Mouse (Mus musculus): ENCODE measurements at regions not wholly inside any gene's neighbourhood (a gene's known extent, or its start where the extent isn't known, plus 50 kb on each side); places are given as distances from the start of the nearest gene placed in this dataset.

DNA sequence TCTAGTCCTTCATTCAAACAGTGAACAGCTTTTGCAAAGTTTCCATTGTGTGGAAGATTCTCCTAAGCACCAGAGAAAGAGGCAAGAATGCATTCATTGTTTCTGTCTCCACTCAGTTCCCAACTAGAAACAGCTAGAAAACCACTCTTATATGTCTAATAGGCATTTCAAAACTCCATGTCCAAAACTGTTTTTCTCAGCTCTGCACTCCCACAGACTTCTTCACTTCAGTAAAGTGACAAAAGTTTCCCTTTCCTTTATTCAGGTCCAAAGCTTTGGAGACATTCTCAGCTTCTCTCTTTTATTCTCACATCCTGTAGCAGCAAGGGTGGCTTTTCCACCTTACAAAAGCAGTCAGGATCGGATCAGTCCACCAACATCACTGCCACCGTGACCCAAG, 166.0 kb downstream of the Mreg start:
- DNase-seq (ENCODE audit: extremely low spot score, low spot score): no peak

DNA sequence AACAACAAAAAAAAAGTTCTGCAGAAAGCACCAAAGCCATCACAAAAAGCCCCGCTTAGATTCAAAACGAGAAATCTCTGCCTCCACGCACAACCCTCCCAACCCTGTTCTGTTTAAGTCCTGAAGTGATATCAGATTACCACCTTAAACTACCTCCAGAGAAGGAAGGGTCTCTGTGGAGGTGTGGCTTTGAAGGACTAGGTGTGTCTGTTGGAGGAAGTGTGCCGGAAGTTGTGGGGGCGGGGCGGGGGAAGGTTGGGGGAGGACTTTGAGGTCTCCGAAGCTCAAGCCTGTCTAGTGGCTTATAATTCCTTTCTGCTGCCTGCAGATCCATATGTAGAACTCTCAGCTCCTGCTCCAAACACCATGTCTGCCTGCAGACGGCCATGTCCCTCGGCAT, 173.6 kb downstream of the Mreg start:
- DNase-seq (ENCODE audit: extremely low spot score, low spot score): no peak

DNA sequence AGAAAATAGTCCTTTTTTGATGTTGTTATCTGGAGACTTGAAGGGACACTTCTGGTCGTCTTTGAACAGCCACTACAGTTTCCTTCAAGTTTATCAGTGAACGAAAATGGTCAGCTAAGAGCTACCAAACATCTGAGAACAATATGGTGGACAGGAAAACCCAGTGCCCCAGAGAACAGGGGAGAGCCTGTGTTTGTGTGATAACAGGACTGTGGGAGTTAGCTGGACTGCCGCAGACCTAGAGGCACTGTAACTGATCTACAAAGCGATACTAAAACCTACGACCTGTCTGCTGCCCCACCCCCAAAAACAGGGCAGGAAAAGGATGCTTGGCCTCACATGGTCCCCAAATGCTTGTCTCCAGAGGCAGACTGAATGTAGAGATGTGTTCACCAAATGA, 175.5 kb downstream of the Mreg start:
- no peak for DNase-seq (ENCODE audit: extremely low spot score, low spot score)

DNA sequence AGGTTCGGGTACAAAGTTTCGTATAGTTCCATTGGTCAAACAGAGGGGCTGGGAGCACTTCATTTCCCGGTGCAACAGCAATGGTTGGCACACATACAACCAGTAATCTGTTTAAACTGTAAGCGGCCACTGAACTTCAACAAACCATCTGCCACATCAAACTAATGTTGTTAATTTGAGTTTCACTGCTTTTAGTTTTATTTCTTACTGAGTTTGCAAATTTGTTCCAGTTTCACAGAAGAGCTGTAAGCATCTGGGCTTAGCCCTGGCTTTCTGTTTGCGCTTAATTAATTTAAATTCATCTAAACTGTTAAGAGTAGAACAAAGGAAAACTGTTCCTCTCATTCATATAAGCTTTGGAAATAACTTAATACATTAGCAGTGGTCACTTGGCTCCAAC, 176.0 kb downstream of the Mreg start:
- DNase-seq (ENCODE audit: extremely low spot score, low spot score): no peak

- no peak for DNase-seq (ENCODE audit: extremely low spot score, low spot score)
These were observed 178.2 kb downstream of the Mreg start for GRCm38 (mm10) chr1:72033941-72034340.

DNA sequence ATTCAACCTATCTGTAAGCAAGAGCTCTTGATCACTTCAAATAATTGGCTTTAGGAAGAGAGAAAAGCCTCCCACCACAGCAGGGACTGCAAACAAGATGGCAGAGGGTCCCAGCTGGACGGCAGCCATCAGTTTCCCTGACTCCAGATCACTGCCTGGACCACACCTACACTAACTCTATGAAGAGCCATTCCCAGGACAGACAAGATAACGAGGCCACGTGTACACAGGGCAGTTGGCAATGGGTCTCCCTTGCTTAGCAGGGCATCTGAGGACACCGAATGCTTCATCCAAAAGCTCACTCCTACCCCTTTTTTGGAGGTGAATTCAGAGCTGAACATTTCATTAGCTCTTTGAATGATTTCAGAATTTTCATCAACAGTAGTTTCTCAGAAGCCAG, 179.9 kb downstream of the Mreg start:
- DNase-seq (ENCODE audit: extremely low spot score, low spot score): no peak

DNA sequence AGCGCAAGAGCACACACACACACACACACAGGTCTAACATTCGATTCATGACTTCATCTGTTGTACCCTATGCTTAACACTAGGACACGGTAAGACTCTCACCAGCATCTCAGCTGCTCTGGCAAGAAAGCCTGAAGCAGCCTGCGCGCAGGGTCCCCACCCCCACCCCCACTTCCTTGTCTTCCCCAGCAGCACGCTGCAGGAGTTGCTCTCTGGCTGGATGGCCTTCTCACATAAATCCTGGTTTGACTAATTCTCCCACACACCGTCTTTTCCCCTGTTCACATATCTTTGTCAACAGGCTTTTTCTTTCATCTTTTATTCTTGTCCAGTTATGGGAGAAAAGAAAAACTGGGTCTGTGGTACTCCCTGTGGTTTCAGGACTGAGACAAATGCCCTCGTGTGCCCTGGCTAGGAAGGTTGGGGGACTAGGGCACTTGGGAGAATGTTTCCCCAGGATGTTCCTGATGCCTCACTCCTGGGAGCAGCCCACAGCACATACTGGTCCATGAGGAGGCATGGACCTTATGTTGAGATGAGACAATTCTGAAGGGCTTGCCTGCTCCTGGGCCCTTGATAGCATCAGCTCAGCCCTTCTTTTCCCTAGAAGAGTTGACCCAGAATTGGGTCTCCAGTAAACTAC, 181.2 kb downstream of the Mreg start:
- no peak for DNase-seq (ENCODE audit: extremely low spot score, low spot score)

DNA sequence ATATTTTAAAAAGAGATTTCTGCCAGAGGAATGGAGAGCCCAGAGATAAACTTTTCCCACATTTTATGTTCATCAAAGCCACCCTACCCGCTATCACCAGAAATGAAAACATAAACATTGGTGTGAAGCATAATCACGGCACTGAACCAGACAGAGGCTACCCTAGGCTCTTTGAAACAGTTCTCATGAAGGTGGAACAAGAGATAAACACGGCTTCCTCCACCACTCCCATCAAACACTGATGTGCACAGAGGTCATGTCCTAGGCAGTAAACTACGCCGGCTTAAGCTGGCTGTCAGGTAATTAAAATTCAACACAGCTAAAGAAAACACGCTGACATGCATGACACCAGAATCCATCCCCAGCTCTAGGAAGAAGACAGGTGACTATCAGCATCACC, 182.5 kb downstream of the Mreg start:
- no peak for DNase-seq (ENCODE audit: extremely low spot score, low spot score)

DNA sequence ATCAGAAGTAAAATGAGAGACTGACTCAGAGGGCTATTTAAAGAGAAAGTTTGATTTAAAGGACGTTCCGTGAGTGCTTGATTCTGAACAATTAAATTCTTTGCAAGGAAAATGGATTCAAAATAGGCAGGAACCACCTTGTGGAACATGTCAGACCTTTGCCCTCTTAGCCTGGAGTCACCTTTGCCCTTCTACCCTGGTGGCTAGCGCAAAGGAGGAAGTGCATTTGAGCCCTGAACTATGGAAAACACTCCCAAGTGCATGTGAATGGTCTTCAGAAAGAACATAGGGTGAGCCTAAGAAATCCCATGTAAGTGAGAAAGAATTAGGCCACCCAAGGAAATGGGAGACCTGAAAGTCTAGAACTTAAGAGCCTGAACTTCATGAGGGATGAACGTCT, 185.2 kb downstream of the Mreg start:
- no peak for DNase-seq (ENCODE audit: extremely low spot score, low spot score)

GRCm38 (mm10) chr1:72022631-72023030, 189.5 kb downstream of the Mreg start:
- DNase-seq (ENCODE audit: extremely low spot score, low spot score): no peak

- DNase-seq (ENCODE audit: extremely low spot score, low spot score): no peak
These were observed 193.5 kb downstream of the Mreg start for GRCm38 (mm10) chr1:72018479-72019222.

GRCm38 (mm10) chr1:72017814-72018478, 194.2 kb downstream of the Mreg start:
- DNase-seq (ENCODE audit: extremely low spot score, low spot score): no peak

- DNase-seq (ENCODE audit: extremely low spot score, low spot score): no peak
These were observed 196.6 kb downstream of the Mreg start for GRCm38 (mm10) chr1:72015471-72015870.

DNA sequence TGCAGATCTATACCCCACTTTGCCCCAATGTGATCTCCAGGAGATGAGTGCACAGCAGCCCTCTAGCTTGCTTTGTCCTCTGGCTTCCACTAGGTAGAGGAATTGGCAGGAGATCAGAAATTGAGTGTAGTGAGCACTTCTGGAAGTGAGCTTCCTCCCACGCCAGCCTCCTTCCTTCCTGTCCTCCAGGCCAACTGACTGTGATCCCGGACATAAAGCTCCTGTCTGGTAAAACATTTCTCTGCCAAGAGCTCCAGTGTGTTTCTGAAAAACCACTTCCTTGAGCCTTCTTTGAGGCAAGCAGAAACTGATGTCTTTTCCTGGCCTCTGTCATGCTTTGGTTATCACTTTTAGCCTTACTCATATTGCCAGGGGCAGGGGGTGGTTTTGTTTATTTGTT, 197.5 kb downstream of the Mreg start:
- DNase-seq (ENCODE audit: extremely low spot score, low spot score): no peak

- DNase-seq (ENCODE audit: extremely low spot score, low spot score): no peak
These were observed 198.2 kb downstream of the Mreg start for GRCm38 (mm10) chr1:72013863-72014262.

DNA sequence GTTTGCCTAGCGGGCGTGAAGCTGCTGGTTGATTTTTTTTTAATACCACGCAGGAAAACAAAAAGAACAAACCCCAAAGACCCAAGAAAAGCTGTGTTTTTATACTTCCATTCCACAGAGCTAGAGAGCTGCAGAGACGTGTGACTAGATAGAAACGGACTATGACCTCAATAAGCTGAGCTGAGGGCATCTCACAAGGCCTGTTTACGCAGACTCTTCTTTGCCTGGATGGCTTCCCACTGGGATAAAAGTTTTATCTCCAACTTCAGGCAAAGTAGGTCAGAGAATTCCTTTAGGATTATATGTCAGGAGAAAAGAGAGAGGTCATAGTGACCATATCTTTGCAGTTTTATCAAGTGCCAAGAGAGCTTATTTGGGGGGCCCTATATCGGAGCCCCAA, 199.4 kb downstream of the Mreg start:
- no peak for DNase-seq (ENCODE audit: extremely low spot score, low spot score)

DNA sequence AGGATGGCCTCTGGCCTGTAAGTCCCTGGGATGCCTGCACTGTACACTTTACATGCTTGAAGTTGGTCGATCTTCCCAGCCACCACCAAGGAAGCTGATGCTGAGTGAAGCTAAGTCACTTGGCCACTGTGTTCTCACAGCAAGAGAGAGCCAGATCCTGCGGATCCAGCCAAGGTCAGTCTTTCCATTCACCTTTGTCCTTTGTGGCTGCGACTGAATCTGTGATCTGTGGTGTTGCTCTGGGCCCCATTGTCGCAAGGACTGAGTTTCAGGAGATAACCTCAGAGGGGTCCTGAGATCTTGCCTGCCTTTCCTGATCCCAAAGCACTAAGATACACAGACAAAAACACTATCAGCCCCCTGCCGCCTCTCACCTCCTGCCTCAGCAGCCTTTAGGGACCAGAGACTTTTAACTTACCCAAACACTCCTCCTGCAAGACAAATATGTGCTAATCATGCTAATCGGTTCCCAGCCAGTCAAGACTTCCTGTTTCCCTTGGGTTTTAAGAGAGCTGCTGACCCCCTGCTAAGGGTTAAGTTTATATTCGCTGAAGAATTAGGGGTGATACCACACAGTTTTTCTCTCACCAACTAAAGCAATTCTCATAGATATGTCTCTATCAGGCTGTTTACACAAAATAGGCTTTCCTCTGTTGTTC, 202.7 kb downstream of the Mreg start:
- no peak for DNase-seq (ENCODE audit: extremely low spot score, low spot score)

GRCm38 (mm10) chr1:72006696-72007291, 205.3 kb downstream of the Mreg start:
- no peak for DNase-seq (ENCODE audit: extremely low spot score, low spot score)

GRCm38 (mm10) chr1:72005956-72006355, 206.2 kb downstream of the Mreg start:
- no peak for DNase-seq (ENCODE audit: extremely low spot score, low spot score)

DNA sequence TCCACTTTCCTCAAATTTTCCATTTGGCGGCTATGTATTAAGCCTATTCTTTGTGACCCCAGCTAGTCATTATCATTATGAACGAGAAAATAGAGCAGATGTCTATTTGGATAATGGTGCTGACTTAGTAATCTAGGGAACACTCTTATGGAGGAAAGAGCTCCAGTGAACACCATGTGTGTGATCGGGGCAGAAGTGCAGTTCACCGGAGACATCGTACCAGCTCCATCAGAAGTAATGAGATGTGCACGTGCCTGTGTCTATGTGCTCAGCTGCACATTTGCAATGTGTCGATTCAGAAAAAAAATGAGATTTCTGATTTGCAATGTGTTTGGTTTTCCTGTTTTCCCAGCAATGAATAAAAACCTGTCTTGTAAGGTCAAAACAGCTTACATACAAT, 206.6 kb downstream of the Mreg start:
- no peak for DNase-seq (ENCODE audit: extremely low spot score, low spot score)

GRCm38 (mm10) chr1:72003424-72004278, 208.5 kb downstream of the Mreg start:
- DNase-seq (ENCODE audit: extremely low spot score, low spot score): no peak

Measured in neural tube, embryonic 10.5 days (tissue).